Mouse (Mus musculus): ENCODE measurements at regions not wholly inside any gene's neighbourhood (a gene's known extent, or its start where the extent isn't known, plus 50 kb on each side); places are given as distances from the start of the nearest gene placed in this dataset.

- no peak for DNase-seq (ENCODE audit: extremely low read depth, low read depth, low spot score)
These were observed 58.6 kb downstream of the Isg20 start for GRCm38 (mm10) chr7:78971644-78972313.

- DNase-seq (ENCODE audit: extremely low read depth, low read depth, low spot score): no peak
These were observed 63.5 kb upstream of the Acan start for GRCm38 (mm10) chr7:78989751-78990206.

- DNase-seq (ENCODE audit: extremely low read depth, low read depth, low spot score): no peak
These were observed 62.8 kb upstream of the Acan start for GRCm38 (mm10) chr7:78990302-78991038.

- DNase-seq (ENCODE audit: extremely low read depth, low read depth, low spot score): peak; percentile 5
These were observed 60.3 kb upstream of the Acan start for GRCm38 (mm10) chr7:78992991-78993390.

- no peak for DNase-seq (ENCODE audit: extremely low read depth, low read depth, low spot score)
These were observed 59.1 kb upstream of the Acan start for GRCm38 (mm10) chr7:78994134-78994533.

GRCm38 (mm10) chr7:78995034-78995433 is 58.2 kb upstream of the Acan start:
- DNase-seq (ENCODE audit: extremely low read depth, low read depth, low spot score): no peak

- no peak for DNase-seq (ENCODE audit: extremely low read depth, low read depth, low spot score)
These were observed 57.5 kb upstream of the Acan start for GRCm38 (mm10) chr7:78995820-78996219.
